Mouse (Mus musculus): ENCODE measurements at regions not wholly inside any gene's neighbourhood (a gene's known extent, or its start where the extent isn't known, plus 50 kb on each side); places are given as distances from the start of the nearest gene placed in this dataset.

- TF ChIP-seq POLR2A (IDR thresholded peaks at IDR 0.05; ENCODE audit: insufficient read depth, low read depth, low read length) = no peak
- no peak for TF ChIP-seq CTCF (IDR thresholded peaks at IDR 0.05)
Observed at GRCm38 (mm10) chr11:63345653-63346052, 216.9 kb downstream of the Pmp22 start.

Measured in heart, adult 2 months (tissue).